ENCODE assay signal across 10 mouse cellular contexts in the genomic region with DNA sequence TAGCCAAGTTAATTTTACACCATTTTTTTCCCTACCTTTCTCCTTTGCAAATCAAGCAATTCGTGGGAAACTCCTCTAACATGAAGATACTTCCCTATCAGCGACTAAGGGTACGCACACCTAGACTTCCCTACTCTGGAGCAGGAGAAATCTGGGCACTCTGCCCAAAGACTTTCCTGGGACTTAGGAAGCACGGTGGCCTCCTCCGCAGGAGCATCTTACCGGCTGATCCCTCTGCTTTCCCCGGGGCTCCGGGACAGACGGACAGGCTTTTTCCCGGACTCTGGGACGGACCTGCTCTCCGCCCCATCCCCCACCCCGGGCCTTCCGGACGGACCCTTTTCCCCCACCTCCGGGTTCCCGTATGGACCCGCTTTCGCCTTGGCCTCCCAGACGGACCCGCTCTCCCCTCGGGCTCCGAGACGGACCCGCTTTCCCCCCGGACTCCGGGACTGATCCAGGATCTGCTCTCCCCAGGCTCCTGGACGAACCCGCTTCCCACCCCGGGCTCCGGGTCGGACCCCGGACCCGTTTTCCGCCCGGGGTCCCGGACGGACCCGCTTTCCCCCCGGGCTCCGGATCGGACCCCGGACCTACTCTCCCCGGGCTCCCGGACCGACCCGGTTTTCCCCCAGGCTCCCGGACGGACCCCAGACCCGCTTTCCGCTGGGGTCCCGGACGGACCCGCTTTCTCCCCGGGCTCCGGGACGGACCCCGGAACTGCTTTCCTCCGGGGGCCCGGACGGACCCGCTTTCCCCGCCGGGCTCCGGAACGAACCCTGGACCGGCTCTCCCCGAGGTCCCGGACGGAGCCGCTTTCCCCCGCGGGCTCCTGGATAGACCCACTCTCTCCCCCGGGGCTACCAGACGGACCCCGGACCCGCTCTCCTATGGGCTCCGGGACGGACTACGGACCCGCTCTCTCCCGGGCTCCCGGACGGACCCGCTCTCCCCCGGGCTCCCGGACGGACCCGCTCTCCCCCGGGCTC. TPM values are rescaled to one million over a fixed set of nuclear protein-coding genes. Genes with fewer than 3 reads are reported as not detected.
DNase-seq lines count a peak whose midpoint lies in the region; ATAC-seq and TF ChIP-seq lines count a peak whose summit lies in the region.
"Had no signal": no experiment of that assay in that cellular context is flagged by ENCODE, and none has a peak within 500 bp of the region (broad histone marks: within the 10 kb centered on the region; RNA-seq: fewer than 3 reads in every experiment).

No protein-coding gene starts in this region.

- peak overlapping the region; percentile 52 for H3K4me2 ChIP-seq in midbrain, embryonic 16.5 days (ENCODE audit: low read length)

- H3K36me3 ChIP-seq in midbrain, embryonic 16.5 days (ENCODE audit: control insufficient read depth, insufficient read depth, low read length): no peaks in the 10 kb centered on the region

- 0 out of 2 replicates have a peak overlapping the region, but pooled peaks have one; percentile 10 for H3K9ac ChIP-seq in midbrain, embryonic 16.5 days (ENCODE audit: low read depth, low read length)

- 0 out of 2 replicates have a peak, but pooled peaks have one; percentile 45 for ATAC-seq in midbrain, embryonic 16.5 days

- TF ChIP-seq CTCF in gastrocnemius, adult 2 months (IDR thresholded peaks at IDR 0.05): no peak

- peak; percentile 15 for DNase-seq in gastrocnemius, adult 2 months
- no peak for DNase-seq in gastrocnemius, postnatal 36 days
- peak; percentile 3 to 18 for DNase-seq in adrenal gland, adult 18-20 months (ENCODE audit: low spot score in 2 of 2)
- peak; percentile 7 for DNase-seq in forelimb bud, embryonic 11.5 days (ENCODE audit: low read depth, low spot score)
- DNase-seq in kidney, postnatal 36 days: peak; percentile 1 to 15
- no peak for DNase-seq in left cerebral cortex, adult 9 months (ENCODE audit: low spot score in 2 of 2)
- no peak for DNase-seq in cerebellum, adult 9-10 months

- H3K4me1 ChIP-seq in midbrain, embryonic 16.5 days (ENCODE audit: control insufficient read depth, insufficient read depth, low read length): no peaks in the 10 kb centered on the region

- peaks cover 18% of the 10 kb centered on the region for H3K27me3 ChIP-seq in midbrain, embryonic 16.5 days (ENCODE audit: control insufficient read depth, insufficient read depth, low read depth, low read length)
- H3K27me3 ChIP-seq: CH12.LX had no signal

- H3K9me3 ChIP-seq in midbrain, embryonic 16.5 days (replicated peaks; ENCODE audit: control insufficient read depth, low read length, poor library complexity, severe bottlenecking): peaks cover 7% of the 10 kb centered on the region; the same call in 1 of the 2 replicates

- intact Hi-C loops in gastrocnemius, adult 2 months (cut with DNase I): no loop called here
- intact Hi-C loops in gastrocnemius, postnatal 36 days (cut with DNase I): no loop called here

- 19% methylated on average over 76 of the region's 90 CpGs for WGBS in midbrain, embryonic 16.5 days

- H3K4me3 ChIP-seq in gastrocnemius, adult 2 months: peak overlapping the region; percentile 66
- H3K4me3 ChIP-seq in midbrain, embryonic 16.5 days (ENCODE audit: low read depth, low read length): peak overlapping the region; percentile 31

- H3K27ac ChIP-seq in gastrocnemius, adult 2 months: no peak overlapping the region
- H3K27ac ChIP-seq in midbrain, embryonic 16.5 days (ENCODE audit: low read length): no peak overlapping the region

RNA-seq across cellular contexts. Expression of a gene that starts 1.3 kb away (rescaled TPM):
- total RNA-seq in gastrocnemius, adult 2 months (2021): not detected
- total RNA-seq in gastrocnemius, postnatal 36 days (2021): under 1 TPM in 1 of 2 experiments, not detected in 1; 0.20 TPM
- 10 to 100 TPM in 1 of 2 experiments, 1 to 10 TPM in 1; 5.5 to 13.4 TPM for total RNA-seq in adrenal gland, adult 18-20 months (2021)
- polyA plus RNA-seq in midbrain, embryonic 16.5 days (2015; fragmentation: Nextera tagmentation; extraction: Ambion mirVana): 3.1 and 4.9 TPM in 2 replicates

RNA-seq across cellular contexts. Expression of a gene that starts 1.5 kb away (rescaled TPM):
- not detected for total RNA-seq in gastrocnemius, adult 2 months (2021)
- total RNA-seq in gastrocnemius, postnatal 36 days (2021): not detected
- total RNA-seq in adrenal gland, adult 18-20 months (2021): not detected
- not detected in 2 replicates for polyA plus RNA-seq in midbrain, embryonic 16.5 days (2015; fragmentation: Nextera tagmentation; extraction: Ambion mirVana)
- polyA plus RNA-seq: gonadal fat pad, adult 2 months had no signal

Comparison
In these comparisons a context has a peak if more than half of its experiments do, and no peak if none do; other contexts are left out.
1. DNase-seq: peak in gastrocnemius, adult 2 months (single experiment), adrenal gland, adult 18-20 months (2 of 2), forelimb bud, embryonic 11.5 days (single experiment) and kidney, postnatal 36 days (2 of 2); none in gastrocnemius, postnatal 36 days (0 of 2), left cerebral cortex, adult 9 months (0 of 2) and cerebellum, adult 9-10 months (single experiment).
2. RNA of a gene that starts 1.3 kb away (total RNA-seq): 5.5 to 13.4 TPM in adrenal gland, adult 18-20 months; not detected in gastrocnemius, adult 2 months and 0.20 TPM in gastrocnemius, postnatal 36 days; every median in the first group is over 4 times any median in the second.